Mouse (Mus musculus) heart, embryonic 15.5 days (tissue): ENCODE data around the gene Wdr4. TPM values are rescaled to one million over a fixed set of nuclear protein-coding genes. Genes with fewer than 3 reads are reported as not detected.

Source experiments
- ATAC-seq: fragments of 200-750 bp; cut with Nextera tagmentation; replicated peaks from 2 replicates; pipeline ENCODE4 v1.8.0; 2017; ENCODE audit warnings: low read depth, moderate TSS enrichment; ENCODE audit not compliant: insufficient number of reproducible peaks, insufficient read depth, low FRiP score
- H3K27ac ChIP-seq: fragments of 300-500 bp; sonication (generic); 2 replicates; pipeline ENCODE4 v1.5.1; 2015; ENCODE audit warnings: mild to moderate bottlenecking, inconsistent platforms
- H3K27me3 ChIP-seq: fragments of 300-500 bp; sonication (generic); 2 replicates; pipeline ENCODE4 v1.6.1; 2015; ENCODE audit warnings: inconsistent platforms
- H3K36me3 ChIP-seq: fragments of 300-500 bp; sonication (generic); 2 replicates; pipeline ENCODE4 v1.6.1; 2015; ENCODE audit warnings: mild to moderate bottlenecking, inconsistent platforms
- H3K4me1 ChIP-seq: fragments of 300-500 bp; sonication (generic); replicated peaks from 2 replicates; pipeline ENCODE4 v1.6.1; 2015; ENCODE audit warnings: inconsistent platforms
- H3K4me2 ChIP-seq: fragments of 300-500 bp; sonication (generic); 2 replicates; pipeline ENCODE4 v1.6.1; 2015; ENCODE audit warnings: inconsistent platforms, mild to moderate bottlenecking, moderate library complexity
- H3K4me3 ChIP-seq: fragments of 300-500 bp; sonication (generic); 2 replicates; pipeline ENCODE4 v1.5.1; 2015; ENCODE audit warnings: mild to moderate bottlenecking, inconsistent platforms
- H3K9ac ChIP-seq: fragments of 300-500 bp; sonication (generic); 2 replicates; pipeline ENCODE4 v1.6.1; 2015; ENCODE audit warnings: mild to moderate bottlenecking, inconsistent platforms
- H3K9me3 ChIP-seq: fragments of 300-500 bp; sonication (generic); replicated peaks from 2 replicates; pipeline ENCODE4 v1.6.1; 2016; ENCODE audit warnings: inconsistent platforms
- WGBS: fragments of 180-500 bp; shearing (Covaris S2); methylation state at CpG from one replicate; pipeline ENCODE4 v1.1.7; 2015; ENCODE audit warnings: mixed read lengths; 5-methylcytosine and 5-hydroxymethylcytosine counted together
- polyA plus RNA-seq: library from polyadenylated mRNA; unstranded; fragments of >200 nt; fragmentation: Nextera tagmentation; extraction: Ambion mirVana; gene quantifications from 2 replicates; pipeline ENCODE4 v1.2.1, GENCODE M21; 2015

Wdr4 gene
- polyA plus RNA-seq, 1 experiment from 2014 or later, result 16.7 TPM

GRCm38 (mm10) chr17:31491355-31491754 lies 28.4 kb downstream of the Wdr4 start:
- no peak overlapping the region for H3K27ac ChIP-seq
- H3K9ac ChIP-seq, result no peak overlapping the region
- peaks cover 11% of the 10 kb centered on the region for H3K36me3 ChIP-seq
- ATAC-seq, result no peak
- no peak overlapping the region for H3K4me2 ChIP-seq
- no peak overlapping the region for H3K4me3 ChIP-seq
- no peaks in the 10 kb centered on the region for H3K27me3 ChIP-seq
- no peaks in the 10 kb centered on the region for H3K9me3 ChIP-seq
- H3K4me1 ChIP-seq, result no peaks in the 10 kb centered on the region

DNA sequence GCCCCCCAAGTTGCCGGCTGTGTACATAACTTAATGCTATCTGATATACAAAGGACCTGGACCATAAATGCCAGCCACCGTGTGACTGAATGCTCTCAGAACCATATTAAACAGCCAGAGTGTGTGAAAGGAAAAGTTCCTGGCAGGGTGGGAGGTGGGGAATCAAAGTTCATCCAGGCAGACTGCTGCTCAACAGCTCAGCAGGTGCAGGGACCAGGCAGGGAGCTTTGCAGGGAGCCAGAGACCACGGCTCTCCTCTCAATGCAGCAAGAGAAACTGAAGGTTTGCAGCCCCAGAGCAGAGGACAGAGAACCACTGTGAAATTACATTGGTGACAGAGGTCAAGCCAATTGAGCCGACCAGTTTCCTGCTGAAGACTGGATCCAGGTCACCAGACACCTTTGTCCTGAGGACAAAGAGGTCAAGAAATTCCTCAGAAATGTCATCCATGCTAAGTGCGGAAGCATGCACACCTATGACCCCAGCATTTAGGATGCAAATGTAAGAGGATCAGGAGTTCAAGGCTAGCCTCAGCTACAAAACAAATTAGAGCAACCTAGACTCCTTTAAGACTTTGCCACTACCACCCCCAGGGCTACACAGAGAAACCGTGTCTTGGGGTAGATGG lies 32.2 kb downstream of the Wdr4 start:
- Histone ChIP-seq H3K36me3 (no peaks in the 10 kb centered on the region), H3K4me3 (no peak overlapping the region), H3K27me3 (no peaks in the 10 kb centered on the region), H3K4me2 (no peak overlapping the region), H3K4me1 (no peaks in the 10 kb centered on the region), H3K27ac (no peak overlapping the region), H3K9ac (no peak overlapping the region), H3K9me3 (no peaks in the 10 kb centered on the region)
- ATAC-seq, result no peak
- WGBS, result 38% methylated on average over 6 of the region's 6 CpGs

DNA sequence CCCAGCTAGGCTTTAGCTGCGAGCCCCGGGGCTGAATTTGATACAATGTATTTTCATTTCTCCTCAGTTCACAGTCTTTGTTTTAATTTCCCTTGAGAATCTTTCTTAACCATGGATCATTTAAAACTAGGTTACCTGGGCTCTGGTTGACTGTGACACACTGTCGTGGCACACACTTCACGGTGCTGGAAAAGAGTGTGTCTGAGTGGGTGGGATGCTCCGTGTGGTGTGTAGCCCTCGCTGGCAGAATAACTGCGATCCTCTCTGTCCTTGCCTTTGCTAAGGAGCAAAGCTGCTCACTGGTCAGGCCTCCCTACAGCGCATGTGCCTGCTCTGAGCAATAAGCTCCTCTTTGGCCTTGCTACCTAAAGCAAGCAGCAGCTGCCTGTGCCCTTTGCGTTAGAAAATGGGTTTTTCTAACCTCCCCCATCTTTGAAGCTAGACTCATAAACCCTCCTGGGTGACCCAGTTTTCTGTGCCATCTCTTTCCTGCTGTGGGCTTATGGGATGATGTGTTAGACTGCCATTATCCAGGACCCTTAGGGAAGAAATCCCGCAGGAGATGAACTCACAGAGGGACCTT lies 33.1 kb downstream of the Wdr4 start:
- Histone ChIP-seq H3K9ac (no peak overlapping the region), H3K4me2 (no peak overlapping the region), H3K27me3 (no peaks in the 10 kb centered on the region), H3K4me3 (no peak overlapping the region), H3K27ac (no peak overlapping the region), H3K4me1 (no peaks in the 10 kb centered on the region), H3K9me3 (no peaks in the 10 kb centered on the region), H3K36me3 (no peaks in the 10 kb centered on the region)
- no peak for ATAC-seq
- WGBS, result 79% methylated on average over 10 of the region's 10 CpGs

GRCm38 (mm10) chr17:31479108-31479844 lies 40.5 kb downstream of the Wdr4 start:
- no peak overlapping the region for H3K4me2 ChIP-seq
- H3K9ac ChIP-seq, result no peak overlapping the region
- WGBS, result 50% methylated on average over 11 of the region's 11 CpGs
- H3K4me3 ChIP-seq, result no peak overlapping the region
- H3K27ac ChIP-seq, result no peak overlapping the region
- no peaks in the 10 kb centered on the region for H3K27me3 ChIP-seq
- no peak; the same call in 1 of the 2 replicates for ATAC-seq
- H3K9me3 ChIP-seq, result no peaks in the 10 kb centered on the region
- no peaks in the 10 kb centered on the region for H3K4me1 ChIP-seq
- no peaks in the 10 kb centered on the region for H3K36me3 ChIP-seq

DNA sequence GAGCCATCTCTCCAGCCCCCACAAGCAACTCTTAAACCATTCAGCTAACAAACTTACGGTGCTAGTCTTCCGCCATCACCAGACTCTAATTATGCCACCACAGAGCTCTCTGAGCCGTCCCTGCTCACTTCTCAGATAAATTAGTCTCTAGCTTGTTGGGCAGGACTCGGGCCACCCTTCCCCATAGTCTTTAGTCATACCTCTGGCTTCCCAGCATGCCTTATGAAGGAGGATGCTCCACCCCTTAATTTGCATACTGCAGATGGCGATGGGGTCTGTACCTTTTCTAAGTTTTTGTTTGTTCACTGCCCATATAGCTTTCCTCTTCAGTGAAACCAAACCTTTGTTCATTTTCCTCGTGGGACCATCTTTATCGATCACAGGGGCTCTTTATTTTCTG lies 41.2 kb downstream of the Wdr4 start:
- no peak for ATAC-seq
- WGBS, result 74% methylated on average over 7 of the region's 7 CpGs
- Histone ChIP-seq H3K4me3 (no peak overlapping the region), H3K4me1 (no peaks in the 10 kb centered on the region), H3K9ac (no peak overlapping the region), H3K27ac (no peak overlapping the region), H3K4me2 (no peak overlapping the region), H3K27me3 (no peaks in the 10 kb centered on the region), H3K36me3 (no peaks in the 10 kb centered on the region), H3K9me3 (no peaks in the 10 kb centered on the region)

DNA sequence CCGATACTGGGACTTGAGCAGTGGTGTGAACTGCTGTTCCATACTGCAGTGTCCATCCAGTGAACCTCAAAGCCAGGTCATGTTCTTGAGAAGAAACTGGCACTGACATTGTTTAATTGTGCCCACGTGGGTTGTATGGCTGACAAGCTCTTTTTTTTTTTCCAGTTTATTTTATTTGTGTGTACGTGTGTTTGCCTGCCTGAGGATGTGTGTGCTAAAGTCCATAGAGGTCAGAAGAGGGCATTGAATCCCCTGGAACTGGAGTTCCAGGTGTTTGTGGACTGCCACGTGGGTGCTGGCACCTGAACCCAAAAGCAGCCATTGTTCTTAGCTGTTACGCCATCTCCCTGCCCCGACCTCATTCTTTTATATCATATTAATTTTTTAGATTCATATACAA lies 45.4 kb downstream of the Wdr4 start:
- no peak overlapping the region for H3K9ac ChIP-seq
- H3K36me3 ChIP-seq, result no peaks in the 10 kb centered on the region
- H3K27ac ChIP-seq, result no peak overlapping the region
- ATAC-seq, result no peak
- WGBS, result 76% methylated on average over 6 of the region's 6 CpGs
- H3K4me3 ChIP-seq, result no peak overlapping the region
- no peaks in the 10 kb centered on the region for H3K9me3 ChIP-seq
- no peak overlapping the region for H3K4me2 ChIP-seq
- H3K4me1 ChIP-seq, result no peaks in the 10 kb centered on the region
- no peaks in the 10 kb centered on the region for H3K27me3 ChIP-seq

- H3K4me2 ChIP-seq, result no peak overlapping the region
- H3K36me3 ChIP-seq, result 0 out of 2 replicates have a peak, but pooled peaks cover 5% of the 10 kb centered on the region
- no peaks in the 10 kb centered on the region for H3K4me1 ChIP-seq
- no peaks in the 10 kb centered on the region for H3K9me3 ChIP-seq
- no peak overlapping the region for H3K4me3 ChIP-seq
- 88% methylated on average over 5 of the region's 5 CpGs for WGBS
- no peaks in the 10 kb centered on the region for H3K27me3 ChIP-seq
- no peak overlapping the region for H3K9ac ChIP-seq
- H3K27ac ChIP-seq, result no peak overlapping the region
- ATAC-seq, result no peak
Observed at GRCm38 (mm10) chr17:31470766-31471418, 48.9 kb downstream of the Wdr4 start.

GRCm38 (mm10) chr17:31468496-31468895 lies 51.3 kb downstream of the Wdr4 start:
- no peak overlapping the region for H3K27ac ChIP-seq

GRCm38 (mm10) chr17:31466854-31467253 lies 52.9 kb downstream of the Wdr4 start:
- Histone ChIP-seq H3K4me3 (no peak overlapping the region), H3K27me3 (no peaks in the 10 kb centered on the region), H3K36me3 (0 out of 2 replicates have a peak, but pooled peaks cover 5% of the 10 kb centered on the region), H3K9ac (no peak overlapping the region), H3K4me1 (no peaks in the 10 kb centered on the region), H3K4me2 (no peak overlapping the region), H3K27ac (no peak overlapping the region), H3K9me3 (no peaks in the 10 kb centered on the region)
- 82% methylated on average over 3 of the region's 3 CpGs for WGBS
- no peak for ATAC-seq

More at GRCm38 (mm10) chr17:31468496-31468895, 51.3 kb downstream of the Wdr4 start:
- Histone ChIP-seq H3K4me2 (no peak overlapping the region), H3K27me3 (no peaks in the 10 kb centered on the region), H3K4me3 (no peak overlapping the region), H3K36me3 (0 out of 2 replicates have a peak, but pooled peaks cover 5% of the 10 kb centered on the region), H3K9ac (no peak overlapping the region), H3K4me1 (no peaks in the 10 kb centered on the region), H3K9me3 (no peaks in the 10 kb centered on the region)
- no peak for ATAC-seq
- 60% methylated on average over 5 of the region's 5 CpGs for WGBS

GRCm38 (mm10) chr17:31462506-31462905 lies 57.3 kb downstream of the Wdr4 start:
- ATAC-seq, result no peak
- no peak overlapping the region for H3K4me2 ChIP-seq
- 74% methylated on average over 2 of the region's 2 CpGs for WGBS
- H3K27me3 ChIP-seq, result no peaks in the 10 kb centered on the region
- no peak overlapping the region for H3K4me3 ChIP-seq
- H3K9ac ChIP-seq, result no peak overlapping the region
- H3K4me1 ChIP-seq, result no peaks in the 10 kb centered on the region
- no peak overlapping the region for H3K27ac ChIP-seq
- no peaks in the 10 kb centered on the region for H3K9me3 ChIP-seq
- 0 out of 2 replicates have a peak, but pooled peaks cover 5% of the 10 kb centered on the region for H3K36me3 ChIP-seq

GRCm38 (mm10) chr17:31460416-31460815 lies 59.4 kb downstream of the Wdr4 start:
- Histone ChIP-seq H3K27me3 (no peaks in the 10 kb centered on the region), H3K36me3 (no peaks in the 10 kb centered on the region), H3K27ac (no peak overlapping the region), H3K4me1 (peaks cover 5% of the 10 kb centered on the region), H3K4me3 (no peak overlapping the region), H3K9ac (no peak overlapping the region), H3K4me2 (no peak overlapping the region), H3K9me3 (no peaks in the 10 kb centered on the region)
- ATAC-seq, result no peak
- 76% methylated on average over 4 of the region's 4 CpGs for WGBS
